Mouse (Mus musculus): Measurements from ENCODE around the gene Ptprd. TPM values are rescaled to one million over a fixed set of nuclear protein-coding genes. Genes with fewer than 3 reads are reported as not detected.

Gene Ptprd
- polyA plus RNA-seq, 1 experiment, result 7.4 TPM

- WGBS, result 74% methylated on average over 4 of the region's 4 CpGs
- no peak overlapping the region for H3K27ac ChIP-seq (ENCODE audit: control insufficient read depth, insufficient read depth, low read depth, low read length, poor library complexity)
- H3K4me1 ChIP-seq (ENCODE audit: control insufficient read depth, insufficient read depth, low read length), result no peaks in the 10 kb centered on the region
- no peak overlapping the region for H3K4me3 ChIP-seq (replicated peaks; ENCODE audit: control insufficient read depth, low read depth, low read length)
- TF ChIP-seq POLR2A (IDR thresholded peaks at IDR 0.05; ENCODE audit: borderline replicate concordance, control insufficient read depth, low read depth, low read length) (no peak), CTCF (IDR thresholded peaks at IDR 0.05; ENCODE audit: control insufficient read depth, insufficient read depth, low read length) (no peak)
These were observed 1432.1 kb downstream of the Ptprd start for GRCm38 (mm10) chr4:76779558-76780124.

GRCm38 (mm10) chr4:76766918-76767317 is 1444.8 kb downstream of the Ptprd start:
- Histone ChIP-seq H3K4me1 (ENCODE audit: control insufficient read depth, insufficient read depth, low read length) (no peaks in the 10 kb centered on the region), H3K27ac (ENCODE audit: control insufficient read depth, insufficient read depth, low read depth, low read length, poor library complexity) (no peak overlapping the region), H3K4me3 (replicated peaks; ENCODE audit: control insufficient read depth, low read depth, low read length) (no peak overlapping the region)
- whole genome bisulfite sequencing, result 75% methylated on average over 3 of the region's 3 CpGs
- TF ChIP-seq CTCF (IDR thresholded peaks at IDR 0.05; ENCODE audit: control insufficient read depth, insufficient read depth, low read length) (no peak), POLR2A (IDR thresholded peaks at IDR 0.05; ENCODE audit: borderline replicate concordance, control insufficient read depth, low read depth, low read length) (no peak)

GRCm38 (mm10) chr4:76766429-76766828 is 1445.3 kb downstream of the Ptprd start:
- TF ChIP-seq POLR2A (IDR thresholded peaks at IDR 0.05; ENCODE audit: borderline replicate concordance, control insufficient read depth, low read depth, low read length) (no peak), CTCF (IDR thresholded peaks at IDR 0.05; ENCODE audit: control insufficient read depth, insufficient read depth, low read length) (no peak)
- WGBS, result 58% methylated on average over 2 of the region's 2 CpGs
- H3K27ac ChIP-seq (ENCODE audit: control insufficient read depth, insufficient read depth, low read depth, low read length, poor library complexity), result no peak overlapping the region
- H3K4me3 ChIP-seq (replicated peaks; ENCODE audit: control insufficient read depth, low read depth, low read length), result no peak overlapping the region
- H3K4me1 ChIP-seq (ENCODE audit: control insufficient read depth, insufficient read depth, low read length), result no peaks in the 10 kb centered on the region

- 69% methylated on average over 2 of the region's 2 CpGs for WGBS
- H3K27ac ChIP-seq (ENCODE audit: control insufficient read depth, insufficient read depth, low read depth, low read length, poor library complexity), result no peak overlapping the region
- H3K4me3 ChIP-seq (replicated peaks; ENCODE audit: control insufficient read depth, low read depth, low read length), result no peak overlapping the region
- no peaks in the 10 kb centered on the region for H3K4me1 ChIP-seq (ENCODE audit: control insufficient read depth, insufficient read depth, low read length)
- no peak for TF ChIP-seq POLR2A (IDR thresholded peaks at IDR 0.05; ENCODE audit: borderline replicate concordance, control insufficient read depth, low read depth, low read length)
- no peak for TF ChIP-seq CTCF (IDR thresholded peaks at IDR 0.05; ENCODE audit: control insufficient read depth, insufficient read depth, low read length)
These were observed 1461.1 kb downstream of the Ptprd start for GRCm38 (mm10) chr4:76750709-76751108.

- no peak for TF ChIP-seq CTCF (IDR thresholded peaks at IDR 0.05; ENCODE audit: control insufficient read depth, insufficient read depth, low read length)
- no peak for TF ChIP-seq POLR2A (IDR thresholded peaks at IDR 0.05; ENCODE audit: borderline replicate concordance, control insufficient read depth, low read depth, low read length)
- H3K4me1 ChIP-seq (ENCODE audit: control insufficient read depth, insufficient read depth, low read length), result no peaks in the 10 kb centered on the region
- no peak overlapping the region for H3K4me3 ChIP-seq (replicated peaks; ENCODE audit: control insufficient read depth, low read depth, low read length)
- WGBS, result 34% methylated on average over 1 of the region's 1 CpGs
- H3K27ac ChIP-seq (ENCODE audit: control insufficient read depth, insufficient read depth, low read depth, low read length, poor library complexity), result no peak overlapping the region
These were observed 1475.9 kb downstream of the Ptprd start for GRCm38 (mm10) chr4:76735831-76736230.

GRCm38 (mm10) chr4:76675726-76676125 is 1536.0 kb downstream of the Ptprd start:
- TF ChIP-seq CTCF (IDR thresholded peaks at IDR 0.05; ENCODE audit: control insufficient read depth, insufficient read depth, low read length) (no peak), POLR2A (IDR thresholded peaks at IDR 0.05; ENCODE audit: borderline replicate concordance, control insufficient read depth, low read depth, low read length) (no peak)
- WGBS, result 66% methylated on average over 3 of the region's 3 CpGs

GRCm38 (mm10) chr4:76673224-76673623 is 1538.5 kb downstream of the Ptprd start:
- Histone ChIP-seq H3K27ac (ENCODE audit: control insufficient read depth, insufficient read depth, low read depth, low read length, poor library complexity) (no peak overlapping the region), H3K4me3 (replicated peaks; ENCODE audit: control insufficient read depth, low read depth, low read length) (no peak overlapping the region), H3K4me1 (ENCODE audit: control insufficient read depth, insufficient read depth, low read length) (no peaks in the 10 kb centered on the region)
- TF ChIP-seq CTCF (IDR thresholded peaks at IDR 0.05; ENCODE audit: control insufficient read depth, insufficient read depth, low read length) (no peak), POLR2A (IDR thresholded peaks at IDR 0.05; ENCODE audit: borderline replicate concordance, control insufficient read depth, low read depth, low read length) (no peak)

More at GRCm38 (mm10) chr4:76675726-76676125, 1536.0 kb downstream of the Ptprd start:
- Histone ChIP-seq H3K4me1 (ENCODE audit: control insufficient read depth, insufficient read depth, low read length) (no peaks in the 10 kb centered on the region), H3K4me3 (replicated peaks; ENCODE audit: control insufficient read depth, low read depth, low read length) (no peak overlapping the region), H3K27ac (ENCODE audit: control insufficient read depth, insufficient read depth, low read depth, low read length, poor library complexity) (no peak overlapping the region)

GRCm38 (mm10) chr4:76672653-76673052 is 1539.1 kb downstream of the Ptprd start:
- H3K27ac ChIP-seq (ENCODE audit: control insufficient read depth, insufficient read depth, low read depth, low read length, poor library complexity), result no peak overlapping the region
- no peak for TF ChIP-seq POLR2A (IDR thresholded peaks at IDR 0.05; ENCODE audit: borderline replicate concordance, control insufficient read depth, low read depth, low read length)
- no peak overlapping the region for H3K4me3 ChIP-seq (replicated peaks; ENCODE audit: control insufficient read depth, low read depth, low read length)
- no peaks in the 10 kb centered on the region for H3K4me1 ChIP-seq (ENCODE audit: control insufficient read depth, insufficient read depth, low read length)

- Histone ChIP-seq H3K4me3 (replicated peaks; ENCODE audit: control insufficient read depth, low read depth, low read length) (no peak overlapping the region), H3K4me1 (ENCODE audit: control insufficient read depth, insufficient read depth, low read length) (no peaks in the 10 kb centered on the region), H3K27ac (ENCODE audit: control insufficient read depth, insufficient read depth, low read depth, low read length, poor library complexity) (no peak overlapping the region)
- WGBS, result 48% methylated on average over 4 of the region's 4 CpGs
- TF ChIP-seq POLR2A (IDR thresholded peaks at IDR 0.05; ENCODE audit: borderline replicate concordance, control insufficient read depth, low read depth, low read length), result no peak
- no peak for TF ChIP-seq CTCF (IDR thresholded peaks at IDR 0.05; ENCODE audit: control insufficient read depth, insufficient read depth, low read length)
These were observed 1550.0 kb downstream of the Ptprd start for GRCm38 (mm10) chr4:76661725-76662124.
